Mouse (Mus musculus) mouse embryonic stem cell (cell line): ENCODE measurements at regions not wholly inside any gene's neighbourhood (a gene's known extent, or its start where the extent isn't known, plus 50 kb on each side); places are given as distances from the start of the nearest gene placed in this dataset.
"Not testable (repeated sequence)": the region's sequence is repeated elsewhere in the genome, so short reads cannot be mapped to it uniquely, and the experiment has no call there.

ENCODE experiments used
- in situ Hi-C, 2 experiments: fragments of 300-500 bp; cut with MboI; formaldehyde crosslinking; loops; 1 replicate in 1 of 2; 3 replicates in 1 of 2; pipeline ENCODE4 v1.14.3; 2019 to 2020; ENCODE audit warnings: low sequenced_read_pairs in 2 of 2, low pct_unique_long_range_greater_than_20kb in 1 of 2, mixed read lengths in 1 of 2; ENCODE audit not compliant: unreplicated experiment in 1 of 2

- in situ Hi-C loops, result no loop called here
Measured at GRCm38 (mm10) chr16:30788321-30788781, 188.8 kb downstream of the Fam43a start.

- in situ Hi-C loops, result no loop called here
Measured at GRCm38 (mm10) chr16:30788944-30789781, 189.6 kb downstream of the Fam43a start.

DNA sequence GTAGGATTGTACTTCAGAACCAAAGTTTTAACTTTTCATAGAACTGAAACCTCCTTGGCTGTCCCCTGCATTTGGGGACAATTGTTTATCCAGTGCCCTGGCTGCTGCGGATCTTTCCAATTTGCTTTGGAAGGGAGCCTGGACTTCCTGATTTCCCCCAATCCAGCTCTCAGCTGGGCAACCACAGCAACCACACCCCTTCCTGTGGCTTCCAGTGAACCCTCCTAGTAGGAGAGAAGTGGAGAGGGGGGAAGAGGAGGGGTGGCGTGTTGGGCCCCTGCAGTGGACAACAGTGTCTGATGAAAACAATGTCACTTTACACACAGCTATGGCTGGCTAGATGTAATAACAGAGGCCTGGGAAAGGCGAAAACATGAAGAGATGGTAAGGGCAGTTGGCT lies 190.5 kb downstream of the Fam43a start:
- in situ Hi-C loops, result no loop called here

DNA sequence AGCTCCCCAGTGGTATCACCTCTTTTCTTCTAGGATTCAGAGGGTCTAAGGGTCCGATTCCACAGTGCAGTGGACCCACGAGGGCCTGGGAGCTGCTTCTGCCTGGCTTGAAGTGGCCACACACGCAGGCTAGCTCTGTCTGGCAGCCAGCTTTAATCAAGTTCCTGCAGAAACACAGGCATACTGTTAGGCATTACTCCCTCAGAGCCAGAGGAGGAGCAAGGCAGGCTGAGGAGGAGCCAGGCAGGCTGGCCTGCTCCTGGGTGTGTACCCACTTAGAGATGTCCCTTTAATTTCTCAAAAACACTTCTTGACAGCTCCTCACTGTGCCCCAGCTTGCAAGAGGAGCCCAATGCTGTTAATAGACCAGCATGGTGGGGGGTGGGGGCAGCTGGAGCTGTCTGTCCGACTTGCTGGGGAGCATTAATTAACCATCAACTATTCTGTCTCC lies 191.1 kb downstream of the Fam43a start:
- in situ Hi-C loops, result no loop called here

DNA sequence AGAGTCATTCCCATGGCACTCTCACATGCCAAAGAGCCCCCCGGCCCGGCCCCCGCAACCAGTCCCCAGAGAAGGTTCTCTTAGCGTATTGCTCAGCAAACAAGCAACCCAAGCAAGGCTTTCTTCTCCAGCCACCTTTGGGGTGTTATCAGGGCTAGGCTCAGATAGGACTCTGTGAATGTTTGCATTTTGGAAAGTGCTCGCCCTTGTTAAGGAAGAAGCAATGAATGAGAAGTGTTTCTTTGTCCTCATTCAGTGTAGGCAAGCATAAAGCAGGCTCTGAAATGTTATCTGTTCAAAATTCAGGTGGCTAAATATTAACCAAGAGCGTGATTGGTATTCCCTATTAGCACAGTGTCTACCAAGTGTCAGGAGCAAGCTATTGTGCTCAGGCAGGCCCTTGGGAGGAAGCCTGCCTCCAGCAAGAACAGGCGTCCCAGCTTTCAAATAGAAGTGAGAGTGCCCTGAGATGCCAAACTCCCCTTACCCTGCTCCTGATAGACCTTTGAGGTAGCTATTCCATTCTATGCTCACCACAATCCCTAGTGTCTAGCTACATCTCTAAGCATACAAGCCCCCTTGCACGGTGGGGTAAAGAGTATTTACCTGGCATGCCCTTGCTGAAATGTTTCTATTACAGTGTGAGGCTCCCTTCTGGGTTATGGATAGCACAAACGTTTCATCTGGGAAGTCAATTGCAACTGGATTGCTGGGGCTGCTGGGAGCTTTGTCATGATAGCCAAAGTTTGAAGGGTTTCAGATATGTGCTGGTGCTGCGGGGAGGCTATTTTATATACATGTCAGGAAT lies 191.7 kb downstream of the Fam43a start:
- in situ Hi-C loops, result no loop called here

DNA sequence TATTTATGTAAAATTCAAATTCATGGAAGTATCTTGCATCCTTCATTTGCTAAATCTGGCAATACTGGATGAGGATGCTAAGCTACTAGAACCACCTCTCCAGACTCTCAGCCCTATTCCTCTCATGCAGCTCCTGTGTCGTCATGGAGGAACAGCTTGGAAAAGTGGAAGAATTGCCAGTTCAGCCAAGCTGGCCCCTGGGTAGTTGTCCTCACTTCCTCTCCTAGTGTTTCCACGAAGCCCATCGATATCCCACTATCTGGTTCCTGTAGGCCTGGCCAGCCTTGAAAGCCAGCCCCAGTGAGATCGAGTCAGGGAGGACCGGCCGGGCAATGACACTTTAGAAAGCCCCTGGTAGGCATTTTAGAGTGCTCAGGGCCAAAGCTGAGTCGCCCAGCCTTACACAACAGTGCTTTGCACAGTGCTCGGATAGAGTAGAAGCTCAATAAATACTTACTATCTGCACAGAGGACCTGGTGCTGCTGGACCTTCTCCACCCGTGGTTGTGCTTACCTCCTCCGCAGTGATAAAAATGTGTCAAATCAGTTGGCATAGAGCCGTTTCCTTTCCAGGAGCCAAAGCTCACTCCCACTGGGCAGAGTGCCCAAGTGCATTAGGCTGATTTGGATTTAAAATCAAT lies 193.3 kb downstream of the Fam43a start:
- in situ Hi-C loops, result no loop called here

- in situ Hi-C loops, result no loop called here
Measured at GRCm38 (mm10) chr16:30793378-30793753, 193.8 kb downstream of the Fam43a start.

- in situ Hi-C loops, result no loop called here
Measured at GRCm38 (mm10) chr16:30793856-30794255, 194.3 kb downstream of the Fam43a start.

- in situ Hi-C loops, result no loop called here
Measured at GRCm38 (mm10) chr16:30795501-30795904, 196.0 kb downstream of the Fam43a start.

DNA sequence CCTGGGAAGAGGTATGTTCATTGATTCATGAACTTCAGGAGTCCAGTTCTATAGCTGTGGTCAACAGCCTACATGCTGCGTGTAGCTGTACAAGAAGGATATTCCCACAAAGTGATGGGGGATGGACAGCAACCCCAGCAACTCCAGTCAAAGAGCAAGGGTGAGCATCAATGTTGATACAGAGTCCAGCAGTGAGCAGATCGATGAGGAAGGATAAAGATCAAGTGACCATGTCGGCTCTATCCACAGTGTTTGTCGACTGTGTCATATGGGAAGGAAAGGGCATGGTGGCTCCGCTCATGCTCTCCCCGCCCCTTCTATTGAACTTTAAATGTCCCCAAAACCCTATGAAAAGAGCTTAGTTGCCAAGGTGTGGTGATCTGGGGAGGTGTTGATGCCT lies 196.6 kb downstream of the Fam43a start:
- in situ Hi-C loops, result no loop called here

- in situ Hi-C loops, result no loop called here
Measured at GRCm38 (mm10) chr16:30797006-30797405, 197.5 kb downstream of the Fam43a start.

GRCm38 (mm10) chr16:30797973-30798471 lies 198.5 kb downstream of the Fam43a start:
- in situ Hi-C loops, result no loop called here

GRCm38 (mm10) chr16:30798536-30798935 lies 199.0 kb downstream of the Fam43a start:
- in situ Hi-C loops, result no loop called here

DNA sequence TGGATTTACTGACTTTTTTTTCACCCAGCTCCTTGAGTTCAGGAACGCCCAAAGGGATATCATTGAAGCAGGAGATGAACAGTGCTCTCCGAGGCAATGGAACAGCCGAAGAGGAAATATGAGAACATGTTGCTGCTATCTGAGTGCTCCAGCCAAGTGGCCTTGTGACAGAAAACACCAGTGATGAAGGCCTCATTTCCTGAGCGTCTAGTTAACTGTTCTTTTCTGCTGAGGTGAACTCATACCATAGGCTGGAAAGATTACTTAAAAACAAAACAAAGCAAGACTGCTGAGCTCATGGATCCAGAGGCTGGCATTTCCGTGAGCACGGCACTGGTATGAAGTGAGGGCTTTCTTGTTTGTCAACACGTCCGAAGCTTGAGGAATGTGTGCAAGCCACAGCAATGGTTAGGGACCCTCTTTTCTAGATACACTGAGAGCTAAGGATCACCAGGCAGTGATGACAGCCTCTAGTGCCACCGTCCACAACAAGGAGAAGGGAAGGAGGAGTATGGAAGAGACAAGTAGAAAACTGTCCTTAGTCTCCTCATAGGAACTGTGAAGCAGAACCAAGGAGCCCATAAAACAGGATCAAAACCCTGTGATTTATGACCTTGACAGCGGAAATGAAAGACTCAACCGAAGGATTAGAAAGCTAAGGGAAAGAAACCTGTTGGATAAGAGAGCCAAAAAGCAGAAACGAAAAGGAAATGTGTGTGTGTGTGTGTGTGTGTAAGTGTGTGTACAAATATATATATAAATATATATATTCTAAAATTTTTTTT lies 200.4 kb downstream of the Fam43a start:
- in situ Hi-C loops, result no loop called here

DNA sequence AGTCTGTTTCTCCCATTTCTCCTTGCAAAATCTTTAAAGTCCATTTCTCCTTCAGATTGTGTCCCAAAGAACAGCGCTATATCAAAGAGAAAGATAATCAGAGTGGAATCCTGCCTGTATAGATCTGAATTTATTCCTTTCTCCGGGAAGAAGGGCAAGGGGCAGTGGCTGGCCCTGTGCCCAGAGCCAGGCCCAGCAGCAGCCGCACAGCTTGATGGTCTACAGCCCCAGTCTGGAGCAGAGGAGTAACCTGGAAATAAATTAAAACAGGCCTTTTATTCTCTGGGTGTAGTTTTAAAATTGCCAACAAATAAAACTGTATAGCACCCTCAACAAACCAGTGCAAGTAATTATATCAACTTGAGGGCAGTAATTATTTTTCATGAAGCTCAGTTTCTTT lies 204.5 kb downstream of the Fam43a start:
- in situ Hi-C loops, result no loop called here

DNA sequence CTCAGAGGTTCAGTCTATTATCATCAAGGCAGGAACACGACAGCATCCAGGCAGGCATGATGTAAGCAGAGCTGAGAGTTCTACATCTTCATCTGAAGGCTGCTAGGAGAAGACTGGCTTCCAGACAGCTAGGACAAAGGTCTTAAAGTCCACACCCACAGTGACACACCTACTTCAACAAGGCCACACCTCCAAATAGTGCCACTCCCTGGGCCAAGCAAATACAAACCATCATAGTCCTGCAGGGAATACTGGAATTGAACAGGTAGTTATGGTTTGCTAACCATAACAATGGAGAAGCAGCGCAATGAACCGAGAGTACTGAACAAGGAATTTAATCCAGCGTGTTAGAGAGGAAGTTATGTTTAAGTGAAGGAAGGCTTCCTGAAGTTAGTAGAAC lies 206.7 kb downstream of the Fam43a start:
- in situ Hi-C loops, result not testable (repeated sequence)

DNA sequence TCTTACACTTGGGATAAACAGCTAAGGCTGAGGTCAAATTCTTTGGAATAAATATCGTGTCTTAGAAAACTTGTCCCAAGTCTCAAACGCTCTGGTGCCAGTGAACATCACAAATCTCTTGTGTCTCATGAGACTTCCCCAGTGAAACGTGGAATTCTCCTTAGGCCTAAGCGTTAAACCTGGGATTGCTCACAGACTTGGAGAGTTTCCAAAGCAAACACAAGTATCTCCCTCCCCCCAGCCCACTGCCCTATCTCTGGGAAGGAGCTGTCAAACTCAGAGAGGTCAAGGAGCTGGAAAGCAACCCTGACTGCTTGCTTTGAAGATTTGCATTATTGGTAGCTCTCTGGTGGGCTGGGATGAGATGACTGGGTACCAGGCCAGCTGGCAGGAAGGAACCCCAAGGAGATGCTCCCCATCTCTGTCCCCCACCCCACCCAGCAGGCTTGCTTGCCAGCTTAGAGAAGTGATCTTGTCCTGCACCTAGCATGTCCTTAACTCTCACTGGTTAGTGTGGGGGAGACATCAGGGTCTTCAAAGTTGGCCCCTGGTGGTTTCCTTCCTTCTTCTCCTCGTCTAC lies 219.1 kb downstream of the Fam43a start:
- in situ Hi-C loops, result no loop called here

GRCm38 (mm10) chr16:30819342-30819741 lies 219.8 kb downstream of the Fam43a start:
- in situ Hi-C loops, result no loop called here
